Comparison of ENCODE assay signal across 9 mouse cellular contexts in the genomic region with DNA sequence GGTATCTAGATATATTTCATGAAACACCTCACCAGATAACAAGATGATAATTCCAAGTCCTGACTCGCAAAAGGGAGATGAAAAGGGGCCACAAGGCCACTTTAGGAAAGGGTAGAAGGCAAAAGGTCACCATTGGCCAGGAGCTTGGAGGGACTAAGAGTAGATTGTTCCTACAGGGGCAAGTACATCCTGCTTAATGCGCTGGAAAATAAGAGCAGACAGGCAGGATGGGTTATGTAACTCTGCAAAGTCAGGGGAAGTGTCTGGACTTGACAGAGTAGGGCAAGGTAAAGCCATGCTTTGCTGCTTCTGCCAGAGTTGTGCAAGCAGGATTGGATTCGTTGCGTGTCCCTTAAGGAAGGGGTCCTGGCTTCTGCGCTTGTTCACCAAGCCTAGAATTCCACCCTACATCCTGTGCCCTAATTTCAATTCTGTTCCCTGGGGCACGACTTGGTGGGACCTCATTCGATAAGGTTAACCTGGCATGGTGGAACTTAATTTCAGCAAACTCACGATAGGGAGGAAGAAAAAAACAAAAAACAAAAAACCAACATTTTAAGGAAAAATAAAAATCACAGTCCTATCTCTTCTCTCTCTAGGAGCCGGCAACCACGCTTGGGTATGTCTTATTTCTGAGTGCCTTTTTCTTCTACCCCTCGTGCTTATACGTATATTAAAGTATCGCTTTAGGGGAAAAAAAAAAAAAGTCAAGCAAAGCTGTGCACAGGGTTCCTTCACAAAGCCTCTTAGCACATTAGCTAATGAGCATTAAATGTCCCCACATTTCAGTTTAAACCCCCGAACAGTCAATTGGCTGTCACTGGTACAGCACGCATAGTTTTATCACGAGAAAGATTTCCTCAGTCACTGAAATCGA. TPM values are rescaled to one million over a fixed set of nuclear protein-coding genes. Genes with fewer than 3 reads are reported as not detected.
DNase-seq lines count a peak whose midpoint lies in the region; ATAC-seq and TF ChIP-seq lines count a peak whose summit lies in the region.
"Had no signal": no experiment of that assay in that cellular context is flagged by ENCODE, and none has a peak within 500 bp of the region (broad histone marks: within the 10 kb centered on the region; RNA-seq: fewer than 3 reads in every experiment).

No protein-coding gene starts in this region.

- peak overlapping the region; percentile 91; the same call in 1 of the 2 replicates for H3K27ac ChIP-seq in heart, embryonic 10.5 days
- peak overlapping the region; percentile 42 for H3K27ac ChIP-seq in ES-Bruce4 (ENCODE audit: insufficient read depth, low read length)
- H3K27ac ChIP-seq in forebrain, embryonic 11.5 days (ENCODE audit: low read depth, low read length): no peak overlapping the region
- no peak overlapping the region for H3K27ac ChIP-seq in liver, embryonic 13.5 days
- no peak overlapping the region for H3K27ac ChIP-seq in stomach, embryonic 16.5 days (ENCODE audit: low read length)

- TF ChIP-seq EP300 in ES-Bruce4 (IDR thresholded peaks at IDR 0.05; ENCODE audit: insufficient read depth, low read depth, low read length): no peak

- no peak for TF ChIP-seq CTCF in ES-Bruce4 (IDR thresholded peaks at IDR 0.05; ENCODE audit: low read depth, low read length)

- H3K4me1 ChIP-seq in heart, embryonic 10.5 days: peaks cover 18% of the 10 kb centered on the region
- H3K4me1 ChIP-seq in ES-Bruce4 (ENCODE audit: control insufficient read depth, insufficient read depth, low read length): peaks cover 11% of the 10 kb centered on the region
- no peaks in the 10 kb centered on the region; the same call in 1 of the 2 replicates for H3K4me1 ChIP-seq in forebrain, embryonic 11.5 days (replicated peaks; ENCODE audit: control insufficient read depth, insufficient read depth, low read length)
- H3K4me1 ChIP-seq in liver, embryonic 13.5 days (replicated peaks): peaks cover 3% of the 10 kb centered on the region
- H3K4me1 ChIP-seq in stomach, embryonic 16.5 days (ENCODE audit: control insufficient read depth, insufficient read depth, low read length): no peaks in the 10 kb centered on the region

- H3K27me3 ChIP-seq in heart, embryonic 10.5 days (ENCODE audit: insufficient read depth, poor library complexity, severe bottlenecking): no peaks in the 10 kb centered on the region
- no peaks in the 10 kb centered on the region for H3K27me3 ChIP-seq in ES-Bruce4 (ENCODE audit: control insufficient read depth, insufficient read depth, low read length, poor library complexity, severe bottlenecking)
- H3K27me3 ChIP-seq in forebrain, embryonic 11.5 days (ENCODE audit: control insufficient read depth, insufficient read depth, low read length): peaks cover 7% of the 10 kb centered on the region; the same call in 1 of the 2 replicates
- H3K27me3 ChIP-seq in liver, embryonic 13.5 days: peaks cover 37% of the 10 kb centered on the region
- no peaks in the 10 kb centered on the region for H3K27me3 ChIP-seq in stomach, embryonic 16.5 days (ENCODE audit: control insufficient read depth, insufficient read depth, low read length)

- no peak for TF ChIP-seq POLR2A in ES-Bruce4 (IDR thresholded peaks at IDR 0.05; ENCODE audit: insufficient read depth, low read length)

- no peak for DNase-seq in heart, embryonic 10.5 days (ENCODE audit: low spot score)
- no peak for DNase-seq in heart, adult 8-10 months (ENCODE audit: low spot score)
- no peak for DNase-seq in forebrain, embryonic 11.5 days (ENCODE audit: low spot score)
- DNase-seq in liver, embryonic 13.5 days: no peak
- no peak for DNase-seq in adrenal gland, adult (ENCODE audit: inconsistent age in 2 of 2, low spot score in 1 of 2)
- DNase-seq in left cerebral cortex, adult 18-20 months (ENCODE audit: low spot score in 2 of 2): no peak

- WGBS in heart, embryonic 10.5 days: 19% methylated on average over 17 of the region's 17 CpGs
- WGBS in forebrain, embryonic 11.5 days: 25% methylated on average over 17 of the region's 17 CpGs
- WGBS in liver, embryonic 13.5 days (ENCODE audit: insufficient replicate concordance): 19% methylated on average over 17 of the region's 17 CpGs
- 18% methylated on average over 17 of the region's 17 CpGs for WGBS in stomach, embryonic 16.5 days

- peak overlapping the region; percentile 91 for H3K9ac ChIP-seq in ES-Bruce4 (ENCODE audit: low read depth, poor library complexity, severe bottlenecking)
- peak overlapping the region; percentile 79 for H3K9ac ChIP-seq in forebrain, embryonic 11.5 days (ENCODE audit: low read length)
- H3K9ac ChIP-seq in liver, embryonic 13.5 days: peak overlapping the region; percentile 67
- peak overlapping the region; percentile 84 for H3K9ac ChIP-seq in stomach, embryonic 16.5 days (ENCODE audit: low read length)

- H3K9me3 ChIP-seq in heart, embryonic 10.5 days: no peaks in the 10 kb centered on the region
- no peaks in the 10 kb centered on the region for H3K9me3 ChIP-seq in ES-Bruce4 (replicated peaks; ENCODE audit: control insufficient read depth, insufficient read depth, low read length, poor library complexity, severe bottlenecking)
- no peaks in the 10 kb centered on the region for H3K9me3 ChIP-seq in forebrain, embryonic 11.5 days (ENCODE audit: control insufficient read depth, low read length)
- no peaks in the 10 kb centered on the region for H3K9me3 ChIP-seq in liver, embryonic 13.5 days (replicated peaks)
- H3K9me3 ChIP-seq in stomach, embryonic 16.5 days (replicated peaks; ENCODE audit: control insufficient read depth, low read length): no peaks in the 10 kb centered on the region

- H3K4me3 ChIP-seq in heart, embryonic 10.5 days: peak overlapping the region; percentile 89
- peak overlapping the region; percentile 78 for H3K4me3 ChIP-seq in ES-Bruce4 (ENCODE audit: low read depth, low read length)
- H3K4me3 ChIP-seq in forebrain, embryonic 11.5 days (ENCODE audit: low read depth, low read length): peak overlapping the region; percentile 69
- H3K4me3 ChIP-seq in liver, embryonic 13.5 days (replicated peaks): peak overlapping the region; percentile 63
- H3K4me3 ChIP-seq in stomach, embryonic 16.5 days (replicated peaks; ENCODE audit: low read length): peak overlapping the region; percentile 57

- H3K36me3 ChIP-seq in heart, embryonic 10.5 days: no peaks in the 10 kb centered on the region
- peaks cover 3% of the 10 kb centered on the region; the same call in 1 of the 2 replicates for H3K36me3 ChIP-seq in ES-Bruce4 (ENCODE audit: control insufficient read depth, insufficient read depth, low read length, poor library complexity, severe bottlenecking)
- H3K36me3 ChIP-seq in forebrain, embryonic 11.5 days (ENCODE audit: control insufficient read depth, insufficient read depth, low read length): no peaks in the 10 kb centered on the region
- no peaks in the 10 kb centered on the region for H3K36me3 ChIP-seq in liver, embryonic 13.5 days
- H3K36me3 ChIP-seq in stomach, embryonic 16.5 days (ENCODE audit: control insufficient read depth, insufficient read depth, low read length): no peaks in the 10 kb centered on the region

- H3K4me2 ChIP-seq in forebrain, embryonic 11.5 days (ENCODE audit: low read depth, low read length, severe bottlenecking): peak overlapping the region; percentile 98
- H3K4me2 ChIP-seq in liver, embryonic 13.5 days: peak overlapping the region; percentile 79
- H3K4me2 ChIP-seq in stomach, embryonic 16.5 days (ENCODE audit: low read depth, low read length): peak overlapping the region; percentile 97

- peak; percentile 5; the same call in 1 of the 2 replicates for ATAC-seq in forebrain, embryonic 11.5 days (replicated peaks; ENCODE audit: low FRiP score)
- ATAC-seq in liver, embryonic 13.5 days (ENCODE audit: low read depth): no peak
- no peak for ATAC-seq in stomach, embryonic 16.5 days (ENCODE audit: insufficient read depth, low FRiP score)

RNA-seq across cellular contexts. Expression of gene Mreg, which starts 1.1 kb away (rescaled TPM):
- polyA plus RNA-seq in heart, embryonic 10.5 days (2016; fragmentation: Nextera tagmentation; extraction: Ambion mirVana): 4.0 and 4.2 TPM in 2 replicates
- 10 to 100 TPM; 33.3 to 40.4 (median 37.5) TPM for total RNA-seq in heart, adult 8-10 months (2022)
- polyA plus RNA-seq in ES-Bruce4 (2011; ENCODE audit: insufficient read depth, insufficient read length, low read depth, missing spikeins): 90.7 and 95.8 TPM in 2 replicates
- polyA plus RNA-seq in forebrain, embryonic 11.5 days (2014; fragmentation: Nextera tagmentation; extraction: Ambion mirVana): 3.3 and 4.5 TPM in 2 replicates
- polyA plus RNA-seq in liver, embryonic 13.5 days (2015; fragmentation: Nextera tagmentation; extraction: Ambion mirVana): 5.1 and 7.8 TPM in 2 replicates
- polyA plus RNA-seq in stomach, embryonic 16.5 days (2015; fragmentation: Nextera tagmentation; extraction: Ambion mirVana): 12.4 and 14.4 TPM in 2 replicates
- 1 to 10 TPM; 5.2 to 6.1 TPM for total RNA-seq in left cerebral cortex, adult 18-20 months (2021)
- total RNA-seq: MEL had no signal

Comparison
In these comparisons a context has a peak if more than half of its experiments do, and no peak if none do; other contexts are left out.
1. H3K27ac ChIP-seq: peak in heart, embryonic 10.5 days (single experiment) and ES-Bruce4 (single experiment); none in forebrain, embryonic 11.5 days (single experiment), liver, embryonic 13.5 days (single experiment) and stomach, embryonic 16.5 days (single experiment).
2. Peak in every context shown above with its lines, with median percentiles within 50 percentile points of each other: H3K4me3 ChIP-seq, H3K9ac ChIP-seq and H3K4me2 ChIP-seq.